Mouse (Mus musculus): ENCODE data around the gene Smtnl2. TPM values are rescaled to one million over a fixed set of nuclear protein-coding genes. Genes with fewer than 3 reads are reported as not detected.

Gene Smtnl2
- polyA plus RNA-seq, 1 experiment from 2014 or later = 56.1 TPM

GRCm38 (mm10) chr11:72408451-72409170 is 2.9 kb downstream of the Smtnl2 start:
- Histone ChIP-seq H3K4me2 (replicated peaks; ENCODE audit: low read depth, low read length) (peak overlapping the region; percentile 99), H3K4me3 (ENCODE audit: low read length) (peak overlapping the region; percentile 90), H3K9me3 (ENCODE audit: control insufficient read depth, low read length) (no peaks in the 10 kb centered on the region), H3K27me3 (ENCODE audit: control insufficient read depth, insufficient read depth, low read length) (no peaks in the 10 kb centered on the region), H3K27ac (ENCODE audit: low read depth, low read length) (peak overlapping the region; percentile 1; the same call in 1 of the 2 replicates), H3K9ac (ENCODE audit: low read depth, low read length) (peak overlapping the region; percentile 93; the same call in 1 of the 2 replicates), H3K4me1 (ENCODE audit: control insufficient read depth, insufficient read depth, low read length) (peaks cover 55% of the 10 kb centered on the region), H3K36me3 (ENCODE audit: control insufficient read depth, insufficient read depth, low read length) (no peaks in the 10 kb centered on the region)
- 25% methylated on average over 9 of the region's 9 CpGs for WGBS
- no peak for ATAC-seq (ENCODE audit: low FRiP score, low TSS enrichment)

GRCm38 (mm10) chr11:72407574-72407973 is 3.9 kb downstream of the Smtnl2 start:
- Histone ChIP-seq H3K4me2 (replicated peaks; ENCODE audit: low read depth, low read length) (peak overlapping the region; percentile 99), H3K27ac (ENCODE audit: low read depth, low read length) (0 out of 2 replicates have a peak overlapping the region, but pooled peaks have one; percentile 1), H3K4me1 (ENCODE audit: control insufficient read depth, insufficient read depth, low read length) (peaks cover 57% of the 10 kb centered on the region), H3K4me3 (ENCODE audit: low read length) (0 out of 2 replicates have a peak overlapping the region, but pooled peaks have one; percentile 10), H3K36me3 (ENCODE audit: control insufficient read depth, insufficient read depth, low read length) (peaks cover 4% of the 10 kb centered on the region; the same call in 1 of the 2 replicates), H3K9ac (ENCODE audit: low read depth, low read length) (peak overlapping the region; percentile 7; the same call in 1 of the 2 replicates), H3K27me3 (ENCODE audit: control insufficient read depth, insufficient read depth, low read length) (no peaks in the 10 kb centered on the region), H3K9me3 (ENCODE audit: control insufficient read depth, low read length) (no peaks in the 10 kb centered on the region)
- WGBS = 13% methylated on average over 7 of the region's 7 CpGs
- no peak for ATAC-seq (ENCODE audit: low FRiP score, low TSS enrichment)

GRCm38 (mm10) chr11:72407081-72407480 is 4.4 kb downstream of the Smtnl2 start:
- H3K27me3 ChIP-seq (ENCODE audit: control insufficient read depth, insufficient read depth, low read length) = no peaks in the 10 kb centered on the region
- no peak overlapping the region for H3K4me3 ChIP-seq (ENCODE audit: low read length)
- ATAC-seq (ENCODE audit: low FRiP score, low TSS enrichment) = no peak

GRCm38 (mm10) chr11:72406079-72406675 is 5.3 kb downstream of the Smtnl2 start:
- peaks cover 66% of the 10 kb centered on the region for H3K4me1 ChIP-seq (ENCODE audit: control insufficient read depth, insufficient read depth, low read length)
- no peaks in the 10 kb centered on the region for H3K9me3 ChIP-seq (ENCODE audit: control insufficient read depth, low read length)
- no peak overlapping the region for H3K9ac ChIP-seq (ENCODE audit: low read depth, low read length)
- peak overlapping the region; percentile 15 for H3K4me2 ChIP-seq (replicated peaks; ENCODE audit: low read depth, low read length)
- no peak overlapping the region for H3K4me3 ChIP-seq (ENCODE audit: low read length)
- H3K27me3 ChIP-seq (ENCODE audit: control insufficient read depth, insufficient read depth, low read length) = no peaks in the 10 kb centered on the region
- peaks cover 4% of the 10 kb centered on the region; the same call in 1 of the 2 replicates for H3K36me3 ChIP-seq (ENCODE audit: control insufficient read depth, insufficient read depth, low read length)
- ATAC-seq (ENCODE audit: low FRiP score, low TSS enrichment) = no peak
- peak overlapping the region; percentile 65 for H3K27ac ChIP-seq (ENCODE audit: low read depth, low read length)
- WGBS = 52% methylated on average over 8 of the region's 8 CpGs

More at GRCm38 (mm10) chr11:72407081-72407480, 4.4 kb downstream of the Smtnl2 start:
- WGBS = 14% methylated on average over 3 of the region's 3 CpGs
- H3K4me2 ChIP-seq (replicated peaks; ENCODE audit: low read depth, low read length) = peak overlapping the region; percentile 99
- no peaks in the 10 kb centered on the region for H3K9me3 ChIP-seq (ENCODE audit: control insufficient read depth, low read length)
- peak overlapping the region; percentile 65 for H3K27ac ChIP-seq (ENCODE audit: low read depth, low read length)
- H3K36me3 ChIP-seq (ENCODE audit: control insufficient read depth, insufficient read depth, low read length) = peaks cover 4% of the 10 kb centered on the region; the same call in 1 of the 2 replicates
- H3K9ac ChIP-seq (ENCODE audit: low read depth, low read length) = peak overlapping the region; percentile 42; the same call in 1 of the 2 replicates
- peaks cover 62% of the 10 kb centered on the region for H3K4me1 ChIP-seq (ENCODE audit: control insufficient read depth, insufficient read depth, low read length)

- Histone ChIP-seq H3K4me2 (replicated peaks; ENCODE audit: low read depth, low read length) (peak overlapping the region; percentile 15; the same call in 1 of the 2 replicates), H3K27me3 (ENCODE audit: control insufficient read depth, insufficient read depth, low read length) (no peaks in the 10 kb centered on the region), H3K9ac (ENCODE audit: low read depth, low read length) (no peak overlapping the region), H3K9me3 (ENCODE audit: control insufficient read depth, low read length) (no peaks in the 10 kb centered on the region), H3K27ac (ENCODE audit: low read depth, low read length) (peak overlapping the region; percentile 59), H3K4me3 (ENCODE audit: low read length) (no peak overlapping the region), H3K4me1 (ENCODE audit: control insufficient read depth, insufficient read depth, low read length) (peaks cover 72% of the 10 kb centered on the region), H3K36me3 (ENCODE audit: control insufficient read depth, insufficient read depth, low read length) (peaks cover 4% of the 10 kb centered on the region; the same call in 1 of the 2 replicates)
- 70% methylated on average over 4 of the region's 4 CpGs for WGBS
- no peak for ATAC-seq (ENCODE audit: low FRiP score, low TSS enrichment)
Observed at GRCm38 (mm10) chr11:72405532-72405931, 6.0 kb downstream of the Smtnl2 start.

- Histone ChIP-seq H3K9me3 (ENCODE audit: control insufficient read depth, low read length) (no peaks in the 10 kb centered on the region), H3K4me3 (ENCODE audit: low read length) (no peak overlapping the region), H3K9ac (ENCODE audit: low read depth, low read length) (no peak overlapping the region), H3K4me1 (ENCODE audit: control insufficient read depth, insufficient read depth, low read length) (peaks cover 58% of the 10 kb centered on the region), H3K4me2 (replicated peaks; ENCODE audit: low read depth, low read length) (no peak overlapping the region), H3K36me3 (ENCODE audit: control insufficient read depth, insufficient read depth, low read length) (peaks cover 22% of the 10 kb centered on the region), H3K27ac (ENCODE audit: low read depth, low read length) (peak overlapping the region; percentile 87; the same call in 1 of the 2 replicates), H3K27me3 (ENCODE audit: control insufficient read depth, insufficient read depth, low read length) (no peaks in the 10 kb centered on the region)
- ATAC-seq (ENCODE audit: low FRiP score, low TSS enrichment) = no peak
- WGBS = 86% methylated on average over 12 of the region's 12 CpGs
Observed at GRCm38 (mm10) chr11:72402969-72403368, 8.5 kb downstream of the Smtnl2 start.

GRCm38 (mm10) chr11:72402017-72402416 is 9.5 kb downstream of the Smtnl2 start:
- Histone ChIP-seq H3K27ac (ENCODE audit: low read depth, low read length) (peak overlapping the region; percentile 87), H3K36me3 (ENCODE audit: control insufficient read depth, insufficient read depth, low read length) (peaks cover 27% of the 10 kb centered on the region), H3K4me2 (replicated peaks; ENCODE audit: low read depth, low read length) (0 out of 2 replicates have a peak overlapping the region, but pooled peaks have one; percentile 1), H3K9me3 (ENCODE audit: control insufficient read depth, low read length) (no peaks in the 10 kb centered on the region), H3K4me1 (ENCODE audit: control insufficient read depth, insufficient read depth, low read length) (peaks cover 49% of the 10 kb centered on the region), H3K27me3 (ENCODE audit: control insufficient read depth, insufficient read depth, low read length) (no peaks in the 10 kb centered on the region), H3K4me3 (ENCODE audit: low read length) (no peak overlapping the region), H3K9ac (ENCODE audit: low read depth, low read length) (no peak overlapping the region)
- 30% methylated on average over 5 of the region's 5 CpGs for WGBS
- peak; percentile 63 for ATAC-seq (ENCODE audit: low FRiP score, low TSS enrichment)

GRCm38 (mm10) chr11:72401068-72401467 is 10.4 kb downstream of the Smtnl2 start:
- H3K27me3 ChIP-seq (ENCODE audit: control insufficient read depth, insufficient read depth, low read length) = no peaks in the 10 kb centered on the region
- H3K9me3 ChIP-seq (ENCODE audit: control insufficient read depth, low read length) = no peaks in the 10 kb centered on the region
- H3K4me3 ChIP-seq (ENCODE audit: low read length) = no peak overlapping the region
- H3K4me2 ChIP-seq (replicated peaks; ENCODE audit: low read depth, low read length) = peak overlapping the region; percentile 21; the same call in 1 of the 2 replicates
- no peak overlapping the region for H3K9ac ChIP-seq (ENCODE audit: low read depth, low read length)
- H3K27ac ChIP-seq (ENCODE audit: low read depth, low read length) = peak overlapping the region; percentile 87
- WGBS = 35% methylated on average over 12 of the region's 12 CpGs
- peaks cover 27% of the 10 kb centered on the region for H3K36me3 ChIP-seq (ENCODE audit: control insufficient read depth, insufficient read depth, low read length)
- ATAC-seq (ENCODE audit: low FRiP score, low TSS enrichment) = peak; percentile 86
- H3K4me1 ChIP-seq (ENCODE audit: control insufficient read depth, insufficient read depth, low read length) = peaks cover 39% of the 10 kb centered on the region
